In the genomic region with DNA sequence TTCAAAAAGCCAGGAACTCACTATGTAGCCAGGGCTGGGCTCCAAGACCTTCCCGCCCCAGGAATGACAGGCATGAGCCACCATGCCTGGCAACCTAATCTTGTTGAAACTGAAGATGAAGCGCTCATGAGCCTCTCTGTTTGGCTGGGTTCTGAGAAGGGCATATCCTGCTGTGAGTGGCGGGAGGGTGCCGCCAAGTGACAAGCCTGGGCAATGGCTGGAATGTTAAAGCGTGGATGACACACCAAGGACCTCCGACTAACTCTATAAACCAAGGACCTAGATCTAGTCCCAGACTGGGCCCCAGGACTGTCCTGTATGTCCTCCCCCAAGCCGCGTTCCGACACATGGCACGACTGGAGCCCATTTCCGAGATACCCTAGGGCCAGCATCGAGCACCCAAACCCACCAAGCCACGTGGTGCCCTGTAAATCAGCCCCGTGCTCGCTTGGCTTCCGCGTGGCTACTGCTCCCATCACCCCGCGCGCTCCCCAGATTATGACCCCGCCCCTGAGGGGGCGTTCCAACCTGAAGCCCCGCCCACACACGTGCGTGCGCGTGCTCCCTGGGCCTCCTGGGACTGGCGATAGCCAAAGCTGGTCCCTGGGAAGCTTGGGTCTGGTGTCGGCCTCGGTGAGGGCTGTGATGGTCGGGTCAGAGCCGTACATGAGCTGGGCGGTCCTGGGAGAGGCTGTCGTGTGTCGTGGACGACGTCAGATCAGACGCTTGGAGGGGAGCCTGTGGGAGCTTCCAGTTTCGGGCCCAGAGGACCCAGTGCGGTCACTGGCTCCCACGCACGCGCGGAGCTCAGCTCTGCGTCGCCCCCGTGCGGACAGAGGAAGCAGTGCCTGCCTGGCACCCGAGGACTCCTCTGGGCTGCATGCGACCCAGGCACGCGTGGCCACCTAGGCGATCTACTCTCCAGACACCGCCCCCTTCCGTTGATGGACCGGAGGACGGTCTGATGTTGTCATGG, we compare ENCODE assay signal across 8 mouse cellular contexts. TPM values are rescaled to one million over a fixed set of nuclear protein-coding genes. Genes with fewer than 3 reads are reported as not detected.
DNase-seq lines count a peak whose midpoint lies in the region; ATAC-seq lines count a peak whose summit lies in the region.

No protein-coding gene starts in this region.

- peak; percentile 91 for DNase-seq in adipocyte (ENCODE audit: low spot score)
- peak; percentile 100 for DNase-seq in embryo, embryonic 10 days (ENCODE audit: low spot score)
- peak; percentile 93 for DNase-seq in gastrocnemius, postnatal 10 days
- DNase-seq in induced T-regulatory cell, adult 2 months (ENCODE audit: low read depth), result peak; percentile 98
- DNase-seq in left cerebral cortex, adult 9 months (ENCODE audit: low spot score in 2 of 2), result peak; percentile 89 to 96
- DNase-seq in right cerebral cortex, postnatal 14 days, result peak; percentile 92
- DNase-seq in urinary bladder, postnatal 36 days (ENCODE audit: low spot score in 2 of 2), result peak; percentile 93 to 96

- peak; percentile 90 for ATAC-seq in megakaryocyte progenitor cell, adult 5-6 weeks (replicated peaks; ENCODE audit: poor library complexity)

RNA-seq across cellular contexts. Expression of a gene that starts 22.9 kb away (rescaled TPM):
- 1 to 10 TPM; 7.2 to 8.1 TPM for total RNA-seq in gastrocnemius, postnatal 10 days (2021)
- total RNA-seq in megakaryocyte progenitor cell, adult 5-6 weeks (2015), result 96.7 and 112 TPM in 2 replicates
- 126 and 160 TPM in 2 replicates for total RNA-seq in megakaryocyte progenitor cell, adult 5-6 weeks (2017)

RNA-seq across cellular contexts. Expression of a gene that starts 57.9 kb away (rescaled TPM):
- 100 to 1,000 TPM; 225 to 257 TPM for total RNA-seq in gastrocnemius, postnatal 10 days (2021)
- 2,294 and 2,610 TPM in 2 replicates for total RNA-seq in megakaryocyte progenitor cell, adult 5-6 weeks (2015)
- 1,024 and 1,057 TPM in 2 replicates for total RNA-seq in megakaryocyte progenitor cell, adult 5-6 weeks (2017)

Comparison
In these comparisons a context has a peak if more than half of its experiments do, and no peak if none do; other contexts are left out.
1. Peak in every context shown above with its lines: DNase-seq and ATAC-seq.
2. RNA of a gene that starts 22.9 kb away (total RNA-seq): 96.7 to 160 TPM in megakaryocyte progenitor cell, adult 5-6 weeks; 7.2 to 8.1 TPM in gastrocnemius, postnatal 10 days; every median in the first group is over 10 times any median in the second.